Mouse (Mus musculus): ENCODE measurements around the gene Hoxa9. TPM values are rescaled to one million over a fixed set of nuclear protein-coding genes. Genes with fewer than 3 reads are reported as not detected.

Hoxa9 gene
- polyA plus RNA-seq, 1 experiment: not detected

- TF ChIP-seq CTCF (IDR thresholded peaks at IDR 0.05; ENCODE audit: insufficient read depth, low read length) (no peak), POLR2A (IDR thresholded peaks at IDR 0.05; ENCODE audit: borderline replicate concordance, extremely low read depth, low read depth, low read length) (no peak)
- H3K4me1 ChIP-seq (ENCODE audit: control insufficient read depth, insufficient read depth, low read length): no peaks in the 10 kb centered on the region
- DNase-seq: no peak
- 3% methylated on average over 70 of the region's 70 CpGs for WGBS
- no peak overlapping the region for H3K4me3 ChIP-seq (replicated peaks; ENCODE audit: extremely low read depth, low read depth, low read length)
Observed at GRCm38 (mm10) chr6:52233546-52234427, 2.9 kb upstream of the Hoxa9 start.

DNA sequence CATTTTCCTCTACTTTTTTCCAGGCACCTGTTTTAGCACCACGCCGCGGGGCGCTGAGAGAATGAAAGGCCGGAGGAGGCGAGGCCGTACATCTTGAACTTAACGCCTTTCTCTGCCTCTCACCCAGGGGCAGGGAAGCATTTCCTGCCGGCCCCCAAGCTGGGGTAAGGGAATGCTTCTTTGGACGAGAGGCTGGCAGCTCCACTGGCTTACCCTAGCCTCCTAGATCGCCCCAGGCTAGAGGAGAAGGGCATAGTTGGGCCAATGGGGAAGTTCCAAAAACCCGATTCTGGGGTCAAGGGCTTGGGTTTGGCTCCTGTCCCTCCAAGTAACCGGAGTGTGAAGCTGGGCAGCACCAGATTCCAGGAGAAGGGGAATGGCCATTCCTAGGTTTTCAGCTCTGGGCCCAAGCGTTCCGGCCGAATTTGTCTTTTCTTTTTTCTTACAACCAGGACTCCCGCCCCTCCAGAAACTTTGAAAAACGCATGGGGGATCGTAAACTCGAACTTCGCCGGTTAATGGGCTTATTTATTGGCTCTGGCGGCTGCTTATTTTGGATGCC, 2.2 kb upstream of the Hoxa9 start:
- TF ChIP-seq POLR2A (IDR thresholded peaks at IDR 0.05; ENCODE audit: borderline replicate concordance, extremely low read depth, low read depth, low read length): no peak
- TF ChIP-seq CTCF (IDR thresholded peaks at IDR 0.05; ENCODE audit: insufficient read depth, low read length): no peak

DNA sequence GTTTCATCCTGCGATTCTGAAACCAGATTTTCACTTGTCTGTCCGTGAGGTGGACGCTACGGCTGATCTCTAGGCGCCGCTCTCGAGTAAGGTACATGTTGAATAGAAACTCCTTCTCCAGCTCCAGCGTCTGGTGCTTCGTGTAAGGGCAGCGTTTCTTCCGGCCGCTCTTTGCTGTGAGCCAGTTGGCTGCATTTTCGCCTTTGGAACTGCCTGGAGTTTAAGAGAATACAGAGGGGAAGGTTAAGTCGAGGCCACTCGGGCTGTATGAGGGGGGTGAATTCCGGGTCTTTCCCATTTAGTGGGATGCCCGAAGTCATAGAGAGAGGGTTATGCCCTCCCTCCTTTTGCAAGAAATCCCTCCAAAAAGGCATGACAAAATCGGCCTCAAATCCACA, 1.7 kb upstream of the Hoxa9 start:
- Histone ChIP-seq H3K4me3 (replicated peaks; ENCODE audit: extremely low read depth, low read depth, low read length) (no peak overlapping the region), H3K4me1 (ENCODE audit: control insufficient read depth, insufficient read depth, low read length) (no peaks in the 10 kb centered on the region)
- DNase-seq: no peak
- WGBS: 2% methylated on average over 18 of the region's 18 CpGs
- TF ChIP-seq POLR2A (IDR thresholded peaks at IDR 0.05; ENCODE audit: borderline replicate concordance, extremely low read depth, low read depth, low read length) (no peak), CTCF (IDR thresholded peaks at IDR 0.05; ENCODE audit: insufficient read depth, low read length) (no peak)

More for the DNA sequence above, 2.2 kb upstream of the Hoxa9 start:
- Histone ChIP-seq H3K4me1 (ENCODE audit: control insufficient read depth, insufficient read depth, low read length) (no peaks in the 10 kb centered on the region), H3K4me3 (replicated peaks; ENCODE audit: extremely low read depth, low read depth, low read length) (no peak overlapping the region)
- 4% methylated on average over 23 of the region's 23 CpGs for whole genome bisulfite sequencing
- no peak for DNase-seq

- Histone ChIP-seq H3K4me1 (ENCODE audit: control insufficient read depth, insufficient read depth, low read length) (no peaks in the 10 kb centered on the region), H3K4me3 (replicated peaks; ENCODE audit: extremely low read depth, low read depth, low read length) (no peak overlapping the region)
- TF ChIP-seq POLR2A (IDR thresholded peaks at IDR 0.05; ENCODE audit: borderline replicate concordance, extremely low read depth, low read depth, low read length): no peak
- no peak for TF ChIP-seq CTCF (IDR thresholded peaks at IDR 0.05; ENCODE audit: insufficient read depth, low read length)
- WGBS: 4% methylated on average over 18 of the region's 18 CpGs
- no peak for DNase-seq
Observed at GRCm38 (mm10) chr6:52231885-52232567, 1.1 kb upstream of the Hoxa9 start.

- TF ChIP-seq CTCF (IDR thresholded peaks at IDR 0.05; ENCODE audit: insufficient read depth, low read length) (no peak), POLR2A (IDR thresholded peaks at IDR 0.05; ENCODE audit: borderline replicate concordance, extremely low read depth, low read depth, low read length) (no peak)
- 6% methylated on average over 44 of the region's 44 CpGs for WGBS
- DNase-seq: no peak
- Histone ChIP-seq H3K4me3 (replicated peaks; ENCODE audit: extremely low read depth, low read depth, low read length) (no peak overlapping the region), H3K4me1 (ENCODE audit: control insufficient read depth, insufficient read depth, low read length) (no peaks in the 10 kb centered on the region; the same call in 1 of the 2 replicates)
Observed at GRCm38 (mm10) chr6:52229558-52230416, 1.1 kb downstream of the Hoxa9 start.

GRCm38 (mm10) chr6:52228475-52229465, 2.1 kb downstream of the Hoxa9 start:
- no peak for DNase-seq
- 7% methylated on average over 38 of the region's 38 CpGs for WGBS
- Histone ChIP-seq H3K4me1 (ENCODE audit: control insufficient read depth, insufficient read depth, low read length) (no peaks in the 10 kb centered on the region; the same call in 1 of the 2 replicates), H3K4me3 (replicated peaks; ENCODE audit: extremely low read depth, low read depth, low read length) (no peak overlapping the region)
- TF ChIP-seq POLR2A (IDR thresholded peaks at IDR 0.05; ENCODE audit: borderline replicate concordance, extremely low read depth, low read depth, low read length) (no peak), CTCF (IDR thresholded peaks at IDR 0.05; ENCODE audit: insufficient read depth, low read length) (no peak)

DNA sequence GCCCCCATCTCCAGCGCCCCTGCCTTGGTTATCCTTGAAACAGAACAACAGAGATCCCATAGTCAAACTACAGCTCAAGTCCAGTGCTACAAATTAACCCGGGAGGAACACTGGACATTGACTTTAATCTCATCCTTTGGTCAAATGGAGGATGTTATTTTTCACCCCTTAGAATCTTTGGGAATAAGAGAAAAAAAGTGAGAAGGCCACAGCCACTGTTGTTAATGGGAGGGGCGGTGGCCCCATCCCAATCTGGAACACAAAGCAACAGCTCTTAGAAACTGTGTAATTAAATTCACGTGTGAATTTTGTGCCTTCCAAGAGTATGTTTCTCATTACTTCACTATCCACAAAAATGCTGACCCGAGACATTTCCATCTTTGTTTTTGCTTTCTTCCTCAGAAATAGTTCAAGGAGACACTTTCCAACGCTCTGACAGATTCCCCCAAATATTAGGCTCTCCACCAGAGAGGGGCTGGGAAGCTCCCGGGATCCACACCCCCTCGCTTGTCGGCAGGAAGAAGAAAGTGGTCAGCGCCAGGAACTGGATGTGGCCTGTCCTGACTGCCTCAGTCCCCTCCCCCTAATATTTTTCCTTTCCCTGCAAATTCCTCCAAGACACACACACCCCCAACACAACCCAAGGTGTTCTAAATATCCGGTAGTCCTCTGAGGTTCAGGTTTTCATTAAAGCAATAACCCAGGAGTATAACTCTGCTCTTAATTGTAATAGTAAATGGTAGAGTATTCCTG, 3.2 kb downstream of the Hoxa9 start:
- WGBS: 12% methylated on average over 11 of the region's 11 CpGs
- no peaks in the 10 kb centered on the region; the same call in 1 of the 2 replicates for H3K4me1 ChIP-seq (ENCODE audit: control insufficient read depth, insufficient read depth, low read length)
- H3K4me3 ChIP-seq (replicated peaks; ENCODE audit: extremely low read depth, low read depth, low read length): no peak overlapping the region
- TF ChIP-seq POLR2A (IDR thresholded peaks at IDR 0.05; ENCODE audit: borderline replicate concordance, extremely low read depth, low read depth, low read length) (no peak), CTCF (IDR thresholded peaks at IDR 0.05; ENCODE audit: insufficient read depth, low read length) (no peak)
- no peak for DNase-seq

All from lung, adult 2 months (tissue).